In the genomic region with DNA sequence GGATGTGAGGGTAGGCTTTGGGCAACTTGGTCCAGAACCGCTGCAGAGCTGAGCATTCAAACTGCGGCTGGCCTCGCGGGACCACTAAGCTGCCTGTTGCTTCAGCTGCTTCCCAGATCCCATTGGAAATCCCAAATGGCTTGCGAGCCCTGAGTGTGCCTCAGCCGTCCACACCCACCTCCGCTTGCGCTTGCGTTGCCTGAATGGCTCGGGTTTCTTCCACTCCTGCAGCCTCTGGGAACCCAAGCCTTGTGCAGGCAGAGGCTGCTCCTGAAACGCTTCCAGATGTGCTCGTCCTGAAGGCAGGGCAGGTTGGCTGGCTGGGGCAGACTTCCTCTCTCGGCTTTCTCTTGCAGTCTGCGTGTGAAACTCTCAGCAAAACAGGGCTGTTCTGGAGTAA, we compare ENCODE assay signal across 9 mouse cellular contexts. TPM values are rescaled to one million over a fixed set of nuclear protein-coding genes. Genes with fewer than 3 reads are reported as not detected.
DNase-seq lines count a peak whose midpoint lies in the region; ATAC-seq and TF ChIP-seq lines count a peak whose summit lies in the region.
"Had no signal": no experiment of that assay in that cellular context is flagged by ENCODE, and none has a peak within 500 bp of the region (broad histone marks: within the 10 kb centered on the region; RNA-seq: fewer than 3 reads in every experiment).

A gene (minus strand): TSS at position 157 of the 400 bp plus-strand sequence.

- H3K4me2 ChIP-seq in hindbrain, embryonic 13.5 days = peak within 1 kb of the TSS; percentile 39
- H3K4me2 ChIP-seq in midbrain, embryonic 11.5 days = no peak within 1 kb of the TSS
- H3K4me2 ChIP-seq in stomach, embryonic 15.5 days = peak within 1 kb of the TSS; percentile 60

- H3K4me1 ChIP-seq in brown adipose tissue, adult 24 weeks (ENCODE audit: control insufficient read depth, insufficient read depth, insufficient read length, low read length) = no peaks in the 10 kb centered on the region
- peaks cover 8% of the 10 kb centered on the region; the same call in 1 of the 2 replicates for H3K4me1 ChIP-seq in hindbrain, embryonic 13.5 days (replicated peaks)
- H3K4me1 ChIP-seq in limb, embryonic 10.5 days = peaks cover 17% of the 10 kb centered on the region
- no peaks in the 10 kb centered on the region for H3K4me1 ChIP-seq in midbrain, embryonic 11.5 days (ENCODE audit: control insufficient read depth, insufficient read depth, low read length)
- peaks cover 9% of the 10 kb centered on the region; the same call in 1 of the 2 replicates for H3K4me1 ChIP-seq in stomach, embryonic 15.5 days

- 0 out of 2 replicates have a peak within 1 kb of the TSS, but pooled peaks have one; percentile 36 for H3K9ac ChIP-seq in hindbrain, embryonic 13.5 days
- H3K9ac ChIP-seq in midbrain, embryonic 11.5 days (ENCODE audit: low read length) = no peak within 1 kb of the TSS
- H3K9ac ChIP-seq in stomach, embryonic 15.5 days = 0 out of 2 replicates have a peak within 1 kb of the TSS, but pooled peaks have one; percentile 2

- peak within 1 kb of the TSS; percentile 6; the same call in 1 of the 2 replicates for H3K4me3 ChIP-seq in brown adipose tissue, adult 24 weeks (ENCODE audit: insufficient read depth, low read depth, low read length)
- H3K4me3 ChIP-seq in gastrocnemius, adult 2 months = peak within 1 kb of the TSS; percentile 66
- H3K4me3 ChIP-seq in hindbrain, embryonic 13.5 days = no peak within 1 kb of the TSS
- peak within 1 kb of the TSS; percentile 43 for H3K4me3 ChIP-seq in limb, embryonic 10.5 days
- H3K4me3 ChIP-seq in midbrain, embryonic 11.5 days (ENCODE audit: low read depth, low read length) = no peak within 1 kb of the TSS
- H3K4me3 ChIP-seq in stomach, embryonic 15.5 days (replicated peaks) = peak within 1 kb of the TSS; percentile 30

- peak; percentile 78 for DNase-seq in 3134 (ENCODE audit: extremely low read depth, insufficient read length, low spot score)
- peak; percentile 89 for DNase-seq in gastrocnemius, adult 2 months
- DNase-seq in limb, embryonic 10.5 days (ENCODE audit: low spot score) = peak; percentile 84
- peak; percentile 88 for DNase-seq in midbrain, embryonic 11.5 days (ENCODE audit: low spot score, missing footprints)
- no peak for DNase-seq in thymus, adult 18-20 months

- no peak within 1 kb of the TSS for H3K27ac ChIP-seq in brown adipose tissue, adult 24 weeks (replicated peaks; ENCODE audit: low read depth, low read length)
- H3K27ac ChIP-seq in gastrocnemius, adult 2 months = peak within 1 kb of the TSS; percentile 79
- H3K27ac ChIP-seq in hindbrain, embryonic 13.5 days = no peak within 1 kb of the TSS
- peak within 1 kb of the TSS; percentile 85 for H3K27ac ChIP-seq in limb, embryonic 10.5 days
- no peak within 1 kb of the TSS for H3K27ac ChIP-seq in midbrain, embryonic 11.5 days (ENCODE audit: low read depth, low read length)
- peak within 1 kb of the TSS; percentile 84 for H3K27ac ChIP-seq in stomach, embryonic 15.5 days

- H3K36me3 ChIP-seq in hindbrain, embryonic 13.5 days = no peaks in the 10 kb centered on the region
- no peaks in the 10 kb centered on the region for H3K36me3 ChIP-seq in limb, embryonic 10.5 days
- H3K36me3 ChIP-seq in midbrain, embryonic 11.5 days (ENCODE audit: control insufficient read depth, insufficient read depth, low read length) = no peaks in the 10 kb centered on the region
- no peaks in the 10 kb centered on the region for H3K36me3 ChIP-seq in stomach, embryonic 15.5 days
- H3K36me3 ChIP-seq: G1E had no signal

- WGBS in hindbrain, embryonic 13.5 days = 12% methylated on average over 14 of the region's 14 CpGs
- 1% methylated on average over 14 of the region's 14 CpGs for WGBS in limb, embryonic 10.5 days
- 4% methylated on average over 14 of the region's 14 CpGs for WGBS in midbrain, embryonic 11.5 days
- 3% methylated on average over 14 of the region's 14 CpGs for WGBS in stomach, embryonic 15.5 days

- no peak for ATAC-seq in hindbrain, embryonic 13.5 days (ENCODE audit: low FRiP score)
- no peak for ATAC-seq in midbrain, embryonic 11.5 days (ENCODE audit: low FRiP score)
- ATAC-seq in stomach, embryonic 15.5 days (ENCODE audit: insufficient read depth, low FRiP score, low read depth) = peak; percentile 80

- H3K9me3 ChIP-seq in hindbrain, embryonic 13.5 days = no peaks in the 10 kb centered on the region
- H3K9me3 ChIP-seq in limb, embryonic 10.5 days (replicated peaks) = no peaks in the 10 kb centered on the region
- no peaks in the 10 kb centered on the region for H3K9me3 ChIP-seq in midbrain, embryonic 11.5 days (ENCODE audit: control insufficient read depth, low read length)
- no peaks in the 10 kb centered on the region for H3K9me3 ChIP-seq in stomach, embryonic 15.5 days

- peaks cover 3% of the 10 kb centered on the region; the same call in 1 of the 2 replicates for H3K27me3 ChIP-seq in hindbrain, embryonic 13.5 days
- no peaks in the 10 kb centered on the region for H3K27me3 ChIP-seq in limb, embryonic 10.5 days (ENCODE audit: low read depth, poor library complexity, severe bottlenecking)
- no peaks in the 10 kb centered on the region for H3K27me3 ChIP-seq in midbrain, embryonic 11.5 days (ENCODE audit: control insufficient read depth, insufficient read depth, low read length)
- H3K27me3 ChIP-seq in stomach, embryonic 15.5 days (replicated peaks) = no peaks in the 10 kb centered on the region

- intact Hi-C loops in gastrocnemius, adult 2 months (cut with DNase I) = no loop called here

- TF ChIP-seq CTCF in gastrocnemius, adult 2 months (IDR thresholded peaks at IDR 0.05) = no peak

RNA-seq across cellular contexts. Expression of the gene that starts here (rescaled TPM):
- polyA plus RNA-seq in brown adipose tissue, adult 24 weeks (2012; ENCODE audit: insufficient read depth, insufficient read length, missing spikeins) = 1.9 and 3.8 TPM in 2 replicates
- 1 to 10 TPM; 1.5 to 3.0 TPM for total RNA-seq in gastrocnemius, adult 2 months (2021)
- polyA plus RNA-seq in hindbrain, embryonic 13.5 days (2015; fragmentation: Nextera tagmentation; extraction: Ambion mirVana) = 1.5 and 1.7 TPM in 2 replicates
- 2.9 and 4.4 TPM in 2 replicates for polyA plus RNA-seq in limb, embryonic 10.5 days (2016; fragmentation: Nextera tagmentation; extraction: Ambion mirVana)
- polyA plus RNA-seq in midbrain, embryonic 11.5 days (2014; fragmentation: Nextera tagmentation; extraction: Ambion mirVana) = 2.4 and 3.3 TPM in 2 replicates
- polyA plus RNA-seq in stomach, embryonic 15.5 days (2015; fragmentation: Nextera tagmentation; extraction: Ambion mirVana) = 5.8 and 7.0 TPM in 2 replicates
- polyA plus RNA-seq: G1E had no signal

Comparison
In these comparisons a context has a peak if more than half of its experiments do, and no peak if none do; other contexts are left out.
1. DNase-seq: peak in 3134 (single experiment), gastrocnemius, adult 2 months (single experiment), limb, embryonic 10.5 days (single experiment) and midbrain, embryonic 11.5 days (single experiment); none in thymus, adult 18-20 months (0 of 2).
2. H3K27ac ChIP-seq: peak in gastrocnemius, adult 2 months (single experiment), limb, embryonic 10.5 days (single experiment) and stomach, embryonic 15.5 days (single experiment); none in brown adipose tissue, adult 24 weeks (single experiment), hindbrain, embryonic 13.5 days (single experiment) and midbrain, embryonic 11.5 days (single experiment).
3. H3K4me3 ChIP-seq: peak in brown adipose tissue, adult 24 weeks (single experiment), gastrocnemius, adult 2 months (single experiment), limb, embryonic 10.5 days (single experiment) and stomach, embryonic 15.5 days (single experiment); none in hindbrain, embryonic 13.5 days (single experiment) and midbrain, embryonic 11.5 days (single experiment).